Mouse (Mus musculus): ENCODE data around the gene Olfr709-ps1.

DNA sequence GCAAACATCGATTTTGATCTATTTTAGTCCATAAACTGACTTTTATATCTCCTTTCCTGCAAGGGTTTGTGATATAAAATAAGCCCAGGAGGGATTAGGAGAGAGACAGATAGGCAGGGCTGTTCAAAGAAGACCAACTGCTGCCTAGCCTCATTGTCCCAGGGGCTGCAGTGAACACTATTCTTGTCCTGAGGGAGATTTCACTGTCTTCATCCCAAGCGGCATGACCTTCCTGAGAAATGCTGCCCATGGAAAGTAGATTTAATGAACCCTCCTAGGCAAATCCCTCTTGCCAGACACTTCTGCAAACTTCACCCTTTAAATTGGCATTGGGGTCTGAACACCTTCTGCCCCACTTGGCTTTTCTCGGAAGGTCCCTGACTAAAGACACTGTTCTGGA lies 55.2 kb downstream of the Olfr709-ps1 start, which contains the start of gene Olfr705:
- TF ChIP-seq CTCF (IDR thresholded peaks at IDR 0.05; ENCODE audit: low read depth, low read length) (no peak), POLR2A (IDR thresholded peaks at IDR 0.05; ENCODE audit: borderline replicate concordance, low read depth, low read length) (no peak)
